Mouse (Mus musculus) layer of hippocampus, postnatal 10 days (tissue): ENCODE measurements around the gene Arhgap6. TPM values are rescaled to one million over a fixed set of nuclear protein-coding genes. Genes with fewer than 3 reads are reported as not detected.

Experiments
- DNase-seq, 2 experiments: peaks; one replicate each; pipeline ENCODE4 v3.0.0; 2021; ENCODE audit warnings: low spot score in 2 of 2
- total RNA-seq, 2 experiments: library from RNA; stranded (reverse); gene quantifications; 2 replicates each; pipeline ENCODE4 v1.2.3; 2021

Gene Arhgap6
- total RNA-seq, 2 experiments from 2014 or later: 1.8 to 2.6 TPM

- DNase-seq: no peak
Observed at GRCm38 (mm10) chrX:168977776-168978175, 182.9 kb downstream of the Arhgap6 start.

DNA sequence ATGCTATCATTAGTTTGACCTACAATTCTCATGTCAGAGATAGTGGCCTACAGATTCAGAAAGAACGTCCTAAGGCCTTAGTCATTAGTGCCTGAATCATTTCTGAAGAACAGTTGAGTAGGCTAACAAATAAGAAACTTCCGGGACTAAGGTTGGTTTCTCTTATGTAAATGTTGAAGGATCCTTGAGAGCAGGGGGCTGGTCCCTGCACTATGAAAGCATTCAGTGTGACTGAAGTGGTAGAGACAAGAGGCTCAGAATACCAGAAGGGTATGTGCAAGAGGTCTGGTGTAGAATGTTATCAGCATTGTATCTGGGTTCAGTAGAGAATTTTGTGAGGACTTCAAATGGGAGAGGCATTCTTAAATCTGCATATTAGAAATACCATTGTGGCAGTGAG is 185.5 kb downstream of the Arhgap6 start:
- no peak for DNase-seq

DNA sequence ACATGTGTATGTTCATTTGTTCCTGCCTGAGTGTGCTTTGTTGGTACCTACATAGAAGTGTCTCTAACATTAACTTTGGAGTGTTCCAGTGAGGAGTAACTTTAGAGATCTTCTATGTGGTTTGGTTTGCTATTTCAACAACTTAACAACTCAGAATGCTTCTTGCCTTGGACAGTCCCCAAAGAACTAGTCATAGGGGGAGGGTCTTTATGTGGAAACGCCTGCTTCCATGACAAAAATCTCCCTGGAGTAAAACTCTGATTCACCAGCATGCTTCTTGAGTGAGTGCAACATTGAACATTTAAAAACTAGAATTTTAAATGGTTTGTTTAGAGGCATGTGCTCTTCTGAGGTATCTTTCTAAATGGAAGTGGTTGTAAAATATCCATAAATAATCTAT is 212.2 kb downstream of the Arhgap6 start:
- DNase-seq: no peak

GRCm38 (mm10) chrX:169012701-169013100 is 217.8 kb downstream of the Arhgap6 start:
- no peak for DNase-seq

- DNase-seq: no peak
Observed at GRCm38 (mm10) chrX:169034390-169034789, 239.5 kb downstream of the Arhgap6 start.

DNA sequence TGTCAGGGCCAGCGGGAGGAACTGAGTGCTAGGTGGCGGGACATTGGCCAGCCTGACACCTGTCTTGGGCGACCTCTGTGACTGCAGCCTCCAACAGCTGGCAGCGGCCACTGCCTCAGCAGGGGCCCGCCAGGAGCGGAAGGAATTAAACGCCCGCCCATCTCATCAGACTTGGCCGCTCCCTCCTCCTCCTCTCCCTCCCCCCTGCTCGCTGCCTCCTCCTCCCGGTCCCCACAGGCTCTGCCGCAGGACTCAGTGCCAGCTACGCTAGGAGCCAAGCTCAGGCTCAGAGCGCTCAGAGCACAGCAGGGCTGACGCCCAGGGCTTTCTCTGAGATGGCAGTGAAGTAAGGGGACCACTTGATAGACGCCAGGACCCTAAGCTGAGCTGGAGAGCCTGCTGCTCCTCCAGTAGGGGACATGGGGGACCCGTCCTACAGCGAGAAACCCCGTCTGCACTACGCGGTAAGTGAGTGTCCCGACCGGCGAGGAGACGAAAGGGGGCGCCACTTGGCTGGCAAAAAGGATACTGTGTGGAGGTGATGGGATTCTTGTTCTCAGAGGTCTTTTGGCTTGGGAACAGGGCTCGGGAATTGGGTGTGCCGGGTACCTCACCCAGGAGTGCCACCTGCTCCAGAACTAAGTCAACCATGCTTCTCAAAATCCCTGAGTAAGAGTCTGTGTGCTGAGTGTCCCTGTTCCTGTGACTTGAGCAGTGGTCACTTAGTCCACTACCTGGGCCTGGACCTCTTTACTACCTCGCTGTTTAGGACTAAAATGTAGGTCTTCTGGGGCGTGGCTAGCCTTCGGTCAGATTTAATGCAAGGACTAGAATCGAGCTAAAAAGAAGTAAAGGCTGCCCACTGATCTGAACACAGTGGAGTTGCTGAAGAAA is 241.8 kb downstream of the Arhgap6 start:
- peak; percentile 38 to 65 for DNase-seq

DNA sequence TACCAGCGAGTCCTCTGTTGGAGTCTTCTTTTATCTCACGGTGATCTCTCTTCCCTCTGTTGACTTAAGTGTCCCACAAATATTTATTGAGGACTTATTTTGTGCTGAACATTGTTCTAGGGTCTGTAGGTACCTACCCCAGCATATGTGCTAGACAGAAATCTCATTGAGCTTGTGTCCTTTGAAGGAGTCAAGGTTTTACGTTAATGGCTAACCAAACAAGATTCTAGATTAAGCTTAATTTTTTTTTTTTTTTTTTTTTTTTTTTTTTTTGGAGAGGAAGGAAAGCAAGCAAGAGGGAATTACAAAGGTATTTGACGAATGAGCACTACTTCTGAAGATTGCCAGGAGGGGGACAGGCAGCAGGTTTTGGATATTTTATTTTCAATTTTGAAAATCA is 242.5 kb downstream of the Arhgap6 start:
- DNase-seq: no peak

GRCm38 (mm10) chrX:169043872-169044271 is 249.0 kb downstream of the Arhgap6 start:
- DNase-seq: no peak

- DNase-seq: no peak
Observed at GRCm38 (mm10) chrX:169047595-169047994, 252.7 kb downstream of the Arhgap6 start.

DNA sequence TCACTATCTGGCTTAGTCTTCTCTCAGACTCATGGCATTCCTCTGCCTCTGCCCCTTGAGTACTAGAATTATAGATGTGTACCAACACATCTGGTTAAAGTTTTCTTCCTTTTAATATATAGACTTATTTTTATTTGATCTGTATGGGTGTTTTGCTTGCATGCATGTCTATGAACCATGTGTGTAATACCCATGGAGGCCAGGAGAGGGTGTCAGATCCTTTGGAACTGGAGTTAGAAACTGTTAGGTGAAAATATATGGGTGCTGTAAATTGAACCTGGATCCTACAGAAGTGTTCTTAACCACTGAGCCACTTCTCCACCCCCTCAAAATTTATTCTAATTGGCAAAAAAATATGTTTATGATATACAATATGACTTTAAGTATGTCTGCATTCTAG is 254.7 kb downstream of the Arhgap6 start:
- no peak for DNase-seq

DNA sequence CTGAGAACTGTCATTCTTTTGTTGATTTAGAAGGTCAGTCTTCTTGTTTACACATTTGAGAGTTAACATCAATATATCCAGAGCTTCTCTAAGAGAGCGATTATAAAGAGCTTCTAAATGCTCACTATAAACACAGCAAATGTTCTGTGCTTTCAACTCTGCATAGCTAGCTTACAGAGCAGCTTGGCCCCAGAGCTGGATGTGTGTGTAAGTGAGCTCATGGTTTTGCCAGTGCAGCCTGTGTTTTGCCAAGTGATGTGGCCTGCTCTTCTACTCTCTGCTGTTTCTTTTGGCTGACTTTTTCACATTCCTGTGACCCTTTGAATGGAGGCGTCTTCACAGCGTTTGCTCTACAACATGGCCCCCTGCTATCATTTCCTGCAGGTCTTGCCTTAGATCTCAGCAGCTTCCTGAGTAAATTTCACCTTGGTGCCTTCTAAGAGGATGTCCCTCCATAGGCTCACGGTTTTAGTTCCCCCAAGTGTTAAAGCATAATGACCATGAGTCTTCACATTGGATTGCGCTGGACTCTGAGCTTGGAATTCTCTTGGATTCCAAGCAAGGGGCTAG is 259.1 kb downstream of the Arhgap6 start:
- no peak for DNase-seq

DNA sequence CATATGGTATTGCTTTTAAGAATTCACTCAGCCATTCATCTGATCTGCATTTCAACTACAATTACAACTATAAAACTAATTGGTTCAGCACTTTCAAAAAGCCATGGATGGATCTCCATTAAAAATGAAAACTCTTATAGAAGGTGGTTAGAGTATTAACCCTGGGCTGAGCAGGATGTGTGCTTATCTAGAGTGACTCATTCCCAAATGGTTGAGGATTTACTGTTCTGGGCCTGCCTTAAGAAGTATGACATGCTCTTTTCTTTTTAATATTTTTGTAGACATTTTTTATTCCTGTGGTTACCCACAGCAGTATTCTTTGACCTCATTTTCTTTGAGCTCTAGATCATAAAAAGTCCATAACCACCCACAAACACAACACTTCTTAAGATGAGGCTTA is 267.7 kb downstream of the Arhgap6 start:
- no peak for DNase-seq

DNA sequence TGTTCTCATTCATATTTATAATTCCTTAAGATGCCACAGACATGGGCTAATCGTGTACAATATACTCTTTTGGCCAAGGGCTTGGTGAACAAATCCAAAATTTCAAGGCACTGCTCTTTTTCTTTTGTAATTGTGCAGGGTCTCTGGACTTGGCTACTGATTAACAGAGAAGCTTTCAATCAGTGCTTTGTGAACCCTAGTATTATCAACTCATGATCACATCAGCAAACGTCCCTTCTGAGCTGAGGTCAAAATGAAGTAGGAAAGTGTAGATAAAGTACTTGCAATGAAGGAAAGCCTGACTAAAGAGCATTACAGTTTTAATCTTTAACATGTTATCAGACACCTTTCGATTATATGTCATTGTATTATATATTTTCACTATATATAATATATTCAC is 270.4 kb downstream of the Arhgap6 start:
- DNase-seq: no peak

DNA sequence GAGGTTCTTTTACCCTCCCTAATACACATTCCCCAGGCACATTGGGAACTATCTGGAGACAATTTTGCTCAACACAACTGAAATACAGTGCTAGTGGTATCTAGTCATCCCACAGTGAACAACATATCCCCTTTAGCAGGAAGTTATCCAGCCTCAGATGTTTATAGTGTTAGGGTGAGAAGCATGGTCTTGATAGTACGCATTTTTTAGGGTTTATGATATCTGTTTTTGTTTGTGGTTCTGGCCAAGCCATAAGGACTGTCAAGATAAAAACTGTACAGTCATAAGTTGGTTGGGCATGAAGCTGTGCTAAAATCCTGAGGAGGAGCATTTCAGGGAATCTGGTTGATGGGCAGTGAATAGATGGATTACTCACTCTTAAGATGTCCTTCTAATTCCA is 271.0 kb downstream of the Arhgap6 start:
- DNase-seq: no peak

DNA sequence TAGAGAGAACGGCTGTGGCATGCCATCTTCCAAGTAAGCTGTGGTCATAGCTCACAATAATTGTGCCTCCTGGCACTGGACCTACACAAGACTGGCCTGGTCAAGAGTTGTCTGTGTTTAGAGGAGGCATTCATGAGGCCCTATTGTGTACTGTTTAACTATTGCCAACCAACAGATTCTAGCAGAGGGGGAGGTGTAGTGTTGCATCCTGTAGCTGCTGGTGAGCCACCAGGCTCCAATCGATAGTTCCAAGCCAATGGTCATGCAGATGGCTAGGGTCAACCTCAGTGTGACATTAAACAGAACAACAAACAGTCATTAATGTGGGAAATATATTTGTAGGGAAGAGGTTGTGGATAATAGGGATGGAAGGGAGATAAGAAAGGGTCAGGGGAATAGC is 280.1 kb downstream of the Arhgap6 start:
- DNase-seq: no peak

DNA sequence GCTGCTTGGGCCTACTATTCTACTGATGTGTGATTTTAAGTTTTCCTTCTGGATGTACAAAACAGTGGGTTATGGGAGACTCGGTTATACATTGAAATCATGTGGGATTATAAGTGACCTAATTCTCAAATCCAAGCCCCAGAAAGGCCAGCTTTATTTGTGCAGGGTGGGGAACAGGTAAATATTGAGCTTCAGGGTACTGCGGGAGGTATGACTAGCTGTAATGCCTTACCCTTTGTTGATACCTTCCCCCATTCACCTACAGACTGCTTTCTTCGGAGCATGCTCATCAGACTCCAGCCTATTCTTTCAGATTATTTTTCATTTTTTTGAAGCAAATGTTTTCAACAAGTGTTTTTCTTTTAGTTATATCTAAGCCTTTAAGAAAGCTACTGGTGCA is 286.7 kb downstream of the Arhgap6 start:
- no peak for DNase-seq

DNA sequence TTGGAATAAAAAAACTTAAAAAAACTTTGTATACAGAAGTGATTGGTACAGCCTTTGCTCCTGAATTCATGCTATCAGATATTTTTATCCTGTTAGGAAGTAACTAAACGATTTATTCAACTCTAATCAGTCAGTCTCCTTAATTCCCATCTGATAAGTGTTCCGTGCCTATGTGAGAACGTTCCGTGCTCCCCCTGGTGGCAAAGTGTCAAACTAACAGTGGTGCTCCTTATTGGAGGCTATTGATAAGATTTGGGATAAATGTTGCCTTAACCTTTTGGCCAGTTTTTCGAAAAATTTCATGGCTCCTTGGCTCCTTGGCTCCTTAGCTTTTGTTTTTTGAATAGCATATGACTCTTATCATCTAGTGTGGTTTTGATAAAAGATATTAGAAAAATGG is 291.0 kb downstream of the Arhgap6 start:
- peak; percentile 54 to 67 for DNase-seq

DNA sequence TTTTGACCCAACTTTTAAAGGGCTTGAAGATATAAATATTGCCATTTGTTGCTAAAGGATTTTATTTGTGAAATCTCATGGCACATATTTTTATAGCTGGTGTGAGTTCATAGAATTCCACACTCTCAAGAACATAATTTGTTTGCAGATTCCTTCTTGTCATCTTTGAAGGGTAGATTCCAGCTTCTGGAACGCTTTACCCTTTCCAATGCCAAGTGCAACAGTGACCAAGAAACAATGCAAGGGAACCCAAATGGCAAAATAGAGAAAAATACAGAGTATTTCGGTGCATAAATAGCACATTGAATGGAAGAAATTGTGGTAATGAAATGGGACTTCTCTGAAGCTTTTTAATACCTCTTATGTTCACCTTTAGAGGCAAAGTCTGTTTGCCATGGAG is 294.3 kb downstream of the Arhgap6 start:
- no peak for DNase-seq

DNA sequence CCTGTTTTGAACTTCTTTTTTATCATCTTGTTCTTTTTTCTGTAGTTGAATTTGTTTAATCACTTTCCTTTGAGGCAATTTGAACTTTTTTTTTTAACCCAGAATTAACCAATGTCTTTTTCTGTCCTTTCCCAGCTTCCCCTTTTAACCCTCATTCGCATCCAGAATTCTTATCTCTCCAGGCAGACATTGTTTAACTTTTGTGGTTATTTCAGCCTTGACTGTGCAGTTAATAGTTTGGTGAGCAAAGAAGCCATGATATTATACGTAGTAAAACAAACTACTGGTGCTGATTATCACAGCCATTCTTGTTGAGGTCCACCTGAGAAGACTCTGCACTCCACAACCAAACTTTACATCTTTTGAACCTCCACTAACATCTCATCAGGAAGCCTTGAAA is 299.7 kb downstream of the Arhgap6 start:
- DNase-seq: no peak

DNA sequence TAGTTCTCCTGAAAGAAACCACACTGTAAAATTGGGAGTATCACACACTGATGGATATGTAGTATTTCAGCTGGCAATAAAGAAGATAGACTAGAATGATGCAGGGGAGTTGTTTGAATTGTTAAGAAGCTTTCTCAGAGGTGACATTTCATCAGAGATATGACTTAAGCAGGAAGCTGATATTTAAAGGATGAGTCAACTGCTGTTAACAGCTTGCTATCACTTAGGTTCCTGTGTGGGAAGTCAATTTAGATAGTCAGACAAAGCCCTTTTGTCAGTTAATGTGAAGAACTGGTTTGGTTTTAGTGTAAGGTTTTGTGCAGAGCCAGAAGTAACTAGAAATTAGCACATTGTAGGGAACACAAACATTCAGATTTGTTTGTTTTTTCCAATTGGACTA is 300.7 kb downstream of the Arhgap6 start:
- no peak for DNase-seq

DNA sequence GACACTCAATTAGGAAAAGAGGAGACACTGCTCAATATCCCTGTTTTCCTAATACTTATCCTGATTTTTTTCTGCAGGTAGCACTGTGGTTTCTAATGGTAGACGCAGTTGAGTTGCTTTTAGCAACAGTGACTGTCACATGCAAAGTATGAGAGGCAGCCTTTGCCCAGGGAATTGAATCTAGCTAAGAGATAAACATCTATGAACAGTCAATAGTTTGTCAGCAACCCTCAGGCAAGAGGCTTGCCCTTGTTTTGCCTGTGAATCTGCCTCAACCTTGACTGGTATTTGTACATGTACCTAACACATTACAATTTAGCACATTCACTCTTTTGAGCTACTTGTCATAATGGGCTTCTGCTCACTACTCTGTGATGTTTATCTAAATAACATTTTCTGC is 307.8 kb downstream of the Arhgap6 start:
- no peak for DNase-seq

GRCm38 (mm10) chrX:169106048-169106622 is 311.2 kb downstream of the Arhgap6 start:
- no peak for DNase-seq

- DNase-seq: no peak
Observed at GRCm38 (mm10) chrX:169107372-169107771, 312.5 kb downstream of the Arhgap6 start.
